Mouse (Mus musculus) liver, adult 2 months (tissue): ENCODE measurements at regions not wholly inside any gene's neighbourhood (a gene's known extent, or its start where the extent isn't known, plus 50 kb on each side); places are given as distances from the start of the nearest gene placed in this dataset.

Experiments
- CTCF ChIP-seq: fragments of 200-500 bp; IDR thresholded peaks from 2 replicates; pipeline ENCODE4 v1.5.1; 2011; ENCODE audit warnings: low read depth, low read length, control low read depth
- POLR2A ChIP-seq: fragments of 200-500 bp; IDR thresholded peaks from 2 replicates; pipeline ENCODE4 v1.6.1; 2011; ENCODE audit warnings: low read length, control low read depth; ENCODE audit not compliant: insufficient read depth; ENCODE audit errors: extremely low read depth

GRCm38 (mm10) chr7:74173230-74173612 is 159.7 kb upstream of the St8sia2 start:
- TF ChIP-seq POLR2A: no peak
- no peak for TF ChIP-seq CTCF
